Mouse (Mus musculus) embryonic fibroblast, embryonic 13.5 days (primary cell): ENCODE measurements around the gene Syne2. TPM values are rescaled to one million over a fixed set of nuclear protein-coding genes. Genes with fewer than 3 reads are reported as not detected.

Experiments used
- H3K27ac ChIP-seq: 2 replicates; pipeline ENCODE4 v1.5.1; 2012; ENCODE audit warnings: low read length, control low read depth, inconsistent platforms; ENCODE audit not compliant: insufficient read depth
- H3K4me1 ChIP-seq: 2 replicates; pipeline ENCODE4 v1.6.1; 2011; ENCODE audit warnings: low read length; ENCODE audit not compliant: control insufficient read depth, insufficient read depth
- H3K4me3 ChIP-seq: 2 replicates; pipeline ENCODE4 v1.5.1; 2011; ENCODE audit warnings: mild to moderate bottlenecking, control low read depth, low read length; ENCODE audit not compliant: insufficient read depth
- CTCF ChIP-seq: IDR thresholded peaks from 2 replicates; pipeline ENCODE4 v1.5.1; 2011; ENCODE audit warnings: mild to moderate bottlenecking, control low read depth, low read length, moderate library complexity, borderline replicate concordance; ENCODE audit not compliant: insufficient read depth
- POLR2A ChIP-seq: IDR thresholded peaks from 2 replicates; pipeline ENCODE4 v1.6.1; 2011; ENCODE audit warnings: low read depth, mild to moderate bottlenecking, control low read depth, low read length, moderate library complexity
- polyA plus RNA-seq: library from polyadenylated mRNA; stranded (reverse); fragments of >200 nt; gene quantifications from 2 replicates; pipeline ENCODE4 v1.2.4, GENCODE M21; 2011; ENCODE audit warnings: low read depth; ENCODE audit not compliant: missing spikeins, insufficient read length

The Syne2 gene
- polyA plus RNA-seq, 1 experiment = 10.9 TPM

GRCm38 (mm10) chr12:75859936-75860335, 42.0 kb downstream of the Syne2 start:
- H3K4me1 ChIP-seq = peaks cover under 1% of the 10 kb centered on the region; the same call in 1 of the 2 replicates
- H3K4me3 ChIP-seq = no peak overlapping the region
- no peak overlapping the region for H3K27ac ChIP-seq
- TF ChIP-seq CTCF = no peak
- no peak for TF ChIP-seq POLR2A

DNA sequence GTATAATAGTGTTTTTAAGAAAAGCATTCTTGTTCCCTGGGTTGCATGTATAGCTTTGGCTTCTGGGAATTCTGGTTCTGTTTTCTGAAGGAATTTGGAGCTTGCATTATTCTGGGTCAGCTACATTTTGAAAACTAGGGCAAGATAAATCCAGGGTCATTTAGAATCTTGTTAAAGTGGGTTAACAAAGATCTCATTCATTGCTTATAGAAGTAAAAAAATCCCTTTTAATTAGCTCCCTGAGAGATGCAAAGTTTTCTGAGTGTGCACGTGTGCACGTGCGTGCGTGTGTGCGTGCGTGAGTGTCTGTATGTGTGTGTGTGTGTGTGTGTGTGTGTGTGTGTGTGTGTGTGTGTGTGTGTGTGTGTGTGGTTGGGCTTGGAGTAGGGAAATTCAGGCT, 42.9 kb downstream of the Syne2 start:
- no peak overlapping the region for H3K27ac ChIP-seq
- H3K4me1 ChIP-seq = peaks cover 5% of the 10 kb centered on the region; the same call in 1 of the 2 replicates
- H3K4me3 ChIP-seq = no peak overlapping the region
- TF ChIP-seq CTCF (no peak), POLR2A (no peak)

- Histone ChIP-seq H3K27ac (no peak overlapping the region), H3K4me1 (peaks cover 5% of the 10 kb centered on the region), H3K4me3 (no peak overlapping the region)
- TF ChIP-seq POLR2A (no peak), CTCF (no peak)
Measured at GRCm38 (mm10) chr12:75865166-75865565, 47.2 kb downstream of the Syne2 start.

- H3K4me1 ChIP-seq = peaks cover 5% of the 10 kb centered on the region
- TF ChIP-seq CTCF (no peak), POLR2A (no peak)
- no peak overlapping the region for H3K27ac ChIP-seq
- H3K4me3 ChIP-seq = no peak overlapping the region
Measured at GRCm38 (mm10) chr12:75866419-75867373, 48.8 kb downstream of the Syne2 start.

GRCm38 (mm10) chr12:75873546-75874235, 55.8 kb downstream of the Syne2 start:
- no peak for TF ChIP-seq CTCF
- no peak for TF ChIP-seq POLR2A
- Histone ChIP-seq H3K27ac (no peak overlapping the region), H3K4me3 (no peak overlapping the region), H3K4me1 (no peaks in the 10 kb centered on the region)

- no peak for TF ChIP-seq CTCF
- TF ChIP-seq POLR2A = no peak
- H3K27ac ChIP-seq = no peak overlapping the region
- no peaks in the 10 kb centered on the region for H3K4me1 ChIP-seq
- no peak overlapping the region for H3K4me3 ChIP-seq
Measured at GRCm38 (mm10) chr12:75874287-75874994, 56.5 kb downstream of the Syne2 start.

DNA sequence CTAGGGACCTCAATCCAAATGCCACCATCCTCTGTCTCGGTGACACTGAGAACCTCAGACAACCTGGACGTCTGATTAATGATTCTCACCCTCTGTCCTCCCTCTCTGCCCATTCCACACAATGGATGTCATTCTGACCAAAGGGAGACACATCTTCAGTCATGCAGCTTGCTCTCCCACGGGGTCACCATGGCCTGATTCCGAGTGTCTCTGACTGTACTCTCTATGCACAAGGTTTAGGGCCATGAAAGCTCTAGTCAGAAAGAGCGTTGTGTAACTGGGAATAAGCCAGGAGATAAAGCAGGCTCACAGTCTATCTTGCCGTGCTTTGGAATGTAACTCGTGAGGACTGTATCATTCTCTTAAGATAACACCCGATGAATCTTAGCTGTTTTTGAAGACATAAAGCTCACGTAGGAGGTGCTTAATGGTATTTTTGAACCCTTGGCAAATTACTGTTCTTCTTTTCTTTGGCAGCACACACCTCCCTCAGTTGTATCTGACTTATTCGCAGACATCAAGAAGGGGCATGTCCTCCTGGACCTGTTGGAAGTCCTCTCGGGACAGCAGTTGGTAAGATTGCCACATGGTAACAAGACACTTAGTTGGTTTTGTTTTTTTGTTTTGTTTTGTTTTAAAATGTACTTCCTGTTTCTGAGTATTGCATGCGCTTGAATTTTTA, 61.8 kb downstream of the Syne2 start:
- Histone ChIP-seq H3K4me1 (no peaks in the 10 kb centered on the region), H3K27ac (no peak overlapping the region), H3K4me3 (no peak overlapping the region)
- TF ChIP-seq POLR2A (no peak), CTCF (no peak)

DNA sequence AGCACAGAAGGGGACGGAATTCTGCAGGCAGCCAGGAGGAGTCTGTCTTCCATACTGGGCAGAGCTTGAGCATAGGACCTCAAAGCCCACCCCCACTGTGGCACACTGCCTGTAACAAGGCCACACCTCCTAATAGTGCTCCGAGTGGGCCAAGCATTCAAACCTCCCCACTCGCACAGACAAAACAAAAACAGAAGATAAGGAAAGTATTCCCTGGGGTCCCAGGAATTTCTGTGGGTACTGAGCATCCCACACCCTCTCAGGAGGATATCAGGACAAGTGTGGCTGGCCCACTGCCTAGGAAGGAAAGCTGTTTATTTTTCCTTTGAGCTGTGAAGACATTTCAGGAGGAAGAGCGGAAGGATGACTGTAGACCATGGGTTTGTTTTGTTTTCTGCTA, 63.6 kb downstream of the Syne2 start:
- Histone ChIP-seq H3K27ac (no peak overlapping the region), H3K4me1 (no peaks in the 10 kb centered on the region), H3K4me3 (no peak overlapping the region)
- TF ChIP-seq CTCF (no peak), POLR2A (no peak)

- no peak overlapping the region for H3K27ac ChIP-seq
- no peaks in the 10 kb centered on the region for H3K4me1 ChIP-seq
- no peak for TF ChIP-seq POLR2A
- no peak for TF ChIP-seq CTCF
- H3K4me3 ChIP-seq = no peak overlapping the region
Measured at GRCm38 (mm10) chr12:75886161-75886560, 68.2 kb downstream of the Syne2 start.
